Mouse (Mus musculus) heart, adult 2 months (tissue): ENCODE measurements at regions not wholly inside any gene's neighbourhood (a gene's known extent, or its start where the extent isn't known, plus 50 kb on each side); places are given as distances from the start of the nearest gene placed in this dataset.
A peak's percentile ranks its signal among the peaks of the same experiment; 100 is the strongest.

Experiments used
- CTCF ChIP-seq: fragments of 200-600 bp; IDR thresholded peaks from 2 replicates; pipeline ENCODE4 v1.8.1; 2022; ENCODE audit warnings: antibody characterized with exemption, mild to moderate bottlenecking, moderate library complexity
- EP300 ChIP-seq: fragments of 200-500 bp; IDR thresholded peaks from 2 replicates; pipeline ENCODE4 v1.6.1; 2011; ENCODE audit warnings: low read depth, low read length, control low read depth; ENCODE audit not compliant: insufficient read depth

GRCm38 (mm10) chr9:56549774-56550173 lies 131.4 kb downstream of the Hmg20a start:
- TF ChIP-seq CTCF (peak; percentile 15; the same call in 1 of the 2 replicates), EP300 (no peak)
